Mouse (Mus musculus) T-helper 1 cell (primary cell): Measurements from ENCODE around the gene Six6.

ENCODE experiments used
- in situ Hi-C: fragments of 300-600 bp; cut with MboI, MseI; formaldehyde crosslinking; loops from one replicate; pipeline ENCODE4 v1.15.1; 2025; ENCODE audit warnings: high pct_unique_total_duplicates

Six6 gene

DNA sequence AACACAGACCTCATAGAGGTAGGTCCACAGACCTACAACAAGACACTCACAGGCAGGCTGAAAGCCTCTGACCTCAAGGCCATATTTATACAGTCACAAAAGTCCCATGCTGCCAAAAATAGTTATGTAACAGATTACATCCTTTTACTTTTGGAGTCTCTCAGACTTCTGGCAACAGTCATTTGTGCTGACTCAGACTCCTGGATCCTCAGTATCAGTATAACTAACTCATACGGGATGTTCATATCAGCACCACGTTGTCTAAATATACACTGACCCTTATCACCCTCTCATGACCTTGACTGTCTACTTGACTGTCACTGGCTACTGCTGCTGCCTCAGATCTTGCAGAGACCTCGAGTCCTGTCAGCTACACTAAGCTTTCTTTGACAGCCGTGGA, 15.2 kb downstream of the Six6 start:
- in situ Hi-C loops = loop anchor here (5.0 kb wide), 1 partner anchor 113 kb away; no protein-coding TSS in a partner anchor

DNA sequence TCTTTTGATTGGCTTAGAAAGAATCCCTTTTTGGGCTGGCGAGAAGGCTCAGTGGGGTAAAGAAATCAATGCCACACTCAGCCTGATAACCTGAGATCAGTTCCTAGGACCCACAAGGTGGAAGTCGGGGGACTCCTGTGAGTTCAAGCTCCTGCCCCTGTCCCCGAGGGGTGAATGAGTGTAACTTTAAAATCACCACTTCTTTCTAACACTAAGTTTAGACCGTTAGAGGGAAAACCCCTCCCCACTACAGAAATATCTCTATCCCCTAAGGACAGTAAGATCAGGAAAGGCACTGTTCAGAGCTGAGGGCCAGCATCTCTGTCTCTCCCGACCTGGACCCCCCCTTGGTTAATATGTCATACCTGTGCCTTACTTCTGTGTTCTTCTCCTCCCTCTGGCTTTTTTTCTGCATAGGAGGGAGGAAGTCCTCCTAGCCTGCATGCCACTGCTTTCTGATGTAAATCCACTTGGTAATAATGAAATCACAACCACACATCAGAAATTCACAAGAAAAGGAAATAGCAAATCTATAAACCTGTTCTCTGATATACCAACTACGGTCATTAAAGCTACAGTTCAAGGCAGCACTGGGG, 18.2 kb downstream of the Six6 start:
- in situ Hi-C loops = loop anchor here (5.0 kb wide), 1 partner anchor 116 kb away; no protein-coding TSS in a partner anchor

DNA sequence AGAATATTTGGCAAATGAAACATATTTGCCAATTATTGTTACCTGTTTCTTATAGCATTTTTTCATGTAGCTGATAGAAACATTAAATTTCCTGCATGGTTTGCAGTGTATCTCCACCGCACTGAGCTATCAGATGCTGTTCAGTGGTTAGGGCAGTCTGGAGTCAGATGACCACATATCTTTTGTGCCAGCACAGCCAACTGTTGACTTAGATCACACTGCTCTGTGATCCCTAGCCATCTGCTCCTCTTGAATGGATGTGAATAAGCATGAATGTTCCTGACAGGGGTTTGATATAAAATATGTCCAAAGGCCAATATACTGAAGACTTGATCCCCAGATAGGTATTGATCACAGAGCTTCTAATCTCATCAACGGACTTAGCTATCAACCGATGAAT, 18.8 kb downstream of the Six6 start:
- in situ Hi-C loops = loop anchor here (5.0 kb wide), 1 partner anchor 116 kb away; no protein-coding TSS in a partner anchor

DNA sequence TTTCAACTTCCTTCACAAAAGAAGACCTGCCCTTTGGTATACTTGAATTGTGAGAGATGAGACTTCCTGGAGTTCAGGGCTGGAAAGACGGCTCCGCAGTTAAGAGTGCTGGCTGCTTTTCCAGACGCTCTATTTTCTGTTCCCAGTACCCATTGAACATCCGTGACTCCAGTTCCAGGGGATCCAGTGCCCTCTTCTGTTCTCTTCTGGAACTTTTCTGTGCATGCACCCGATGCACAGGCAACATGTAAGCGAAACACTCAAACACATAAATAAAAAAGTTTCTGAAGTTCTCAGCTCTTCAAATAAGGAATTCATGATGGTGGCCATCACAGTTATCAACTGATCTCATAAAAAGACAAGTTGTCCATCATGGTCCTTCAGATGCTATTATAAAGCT, 23.1 kb downstream of the Six6 start:
- in situ Hi-C loops = no loop called here

DNA sequence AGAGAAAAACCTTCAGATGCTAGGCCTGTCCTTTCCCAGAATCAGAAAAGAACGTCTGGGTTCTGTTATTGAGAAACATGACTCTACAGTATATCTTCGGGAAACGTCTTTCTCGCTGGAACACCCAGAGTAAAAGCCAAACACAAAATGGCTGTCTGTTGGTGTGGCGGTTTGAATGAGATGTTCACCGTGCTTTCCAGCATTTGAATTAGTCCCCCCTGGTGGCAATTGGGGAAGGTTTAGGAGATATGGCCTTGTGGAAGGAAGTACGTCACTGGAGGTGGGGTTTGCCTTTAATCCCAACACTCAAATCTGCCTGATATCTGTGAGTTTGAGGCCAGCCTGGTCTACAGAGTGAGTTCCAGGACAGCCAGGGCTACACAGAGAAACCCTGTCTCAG, 27.8 kb downstream of the Six6 start:
- in situ Hi-C loops = no loop called here

DNA sequence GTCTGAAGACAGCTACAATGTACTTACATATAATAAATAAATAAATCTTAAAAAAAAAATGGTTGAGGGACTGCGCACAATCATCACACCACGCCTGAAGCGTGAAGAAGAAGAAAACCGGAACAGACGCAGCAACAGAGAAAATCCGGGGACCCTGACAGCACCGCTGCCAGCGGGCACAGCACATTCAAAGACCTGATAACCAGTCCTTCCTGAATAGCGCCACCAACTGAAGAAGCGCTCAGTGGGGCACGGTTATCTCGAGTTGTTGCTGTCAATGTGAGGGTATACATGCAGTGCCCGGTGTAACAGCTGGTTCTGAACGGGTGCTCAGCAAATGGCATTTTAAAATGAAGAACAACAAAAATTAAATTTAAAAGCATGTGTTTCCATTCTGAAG, 30.9 kb downstream of the Six6 start:
- in situ Hi-C loops = no loop called here

DNA sequence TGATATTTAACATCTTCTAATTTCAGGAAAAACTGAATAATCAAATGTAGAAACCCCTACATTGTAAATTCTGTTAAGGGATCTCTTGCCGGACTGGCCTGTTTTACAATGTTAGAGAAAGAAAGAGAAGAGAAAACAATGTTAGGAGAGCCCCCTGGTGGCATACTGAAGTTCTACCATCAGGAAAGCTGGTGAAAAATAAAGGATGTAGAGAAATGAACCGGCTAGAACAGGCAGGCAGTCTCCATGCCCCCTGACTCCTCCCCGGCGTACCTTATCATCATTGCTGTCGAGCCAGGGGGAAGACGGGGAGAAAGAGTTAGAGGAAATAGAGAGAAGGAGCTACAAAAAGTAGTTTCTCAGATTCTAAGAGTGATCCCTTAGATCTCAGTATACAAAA, 33.5 kb downstream of the Six6 start:
- in situ Hi-C loops = no loop called here

DNA sequence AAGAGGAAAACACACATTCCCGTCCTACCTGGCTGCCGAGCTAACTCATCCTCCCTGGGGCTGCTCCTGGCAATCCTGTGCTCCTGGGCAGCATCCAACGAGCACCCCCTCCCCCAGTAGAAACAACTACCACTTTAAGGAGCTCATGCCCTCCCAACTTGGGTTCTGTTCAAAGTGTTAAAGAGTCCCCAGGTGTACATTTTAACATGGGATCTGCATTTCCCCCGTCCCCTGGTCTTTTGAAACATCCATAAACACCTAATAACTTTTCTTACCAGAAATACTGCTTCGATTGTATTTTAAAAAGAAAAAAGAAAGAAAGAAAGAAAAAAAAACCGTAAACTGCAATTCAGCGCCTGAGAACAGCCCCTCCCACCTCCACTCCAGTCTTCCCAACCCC, 36.5 kb downstream of the Six6 start:
- in situ Hi-C loops = no loop called here

DNA sequence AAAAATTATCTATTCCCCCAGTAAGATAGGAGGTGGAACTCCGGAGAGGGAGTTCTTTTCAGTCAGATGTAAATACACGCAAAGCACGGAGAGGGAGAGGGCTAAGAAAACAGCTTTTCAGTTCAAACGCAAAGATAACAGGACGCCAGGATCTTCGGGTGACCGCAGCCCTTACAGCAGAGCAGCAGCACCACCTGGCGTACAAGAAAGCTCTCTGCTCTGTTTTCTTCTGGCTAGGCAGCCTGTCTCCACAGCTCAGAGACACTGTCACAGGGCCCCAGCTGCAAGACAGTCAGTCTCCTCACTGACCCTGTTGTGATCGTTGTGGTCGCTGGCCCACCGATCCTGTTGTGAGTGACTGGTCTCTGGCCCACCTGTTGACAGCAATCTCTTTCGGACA, 37.0 kb downstream of the Six6 start:
- in situ Hi-C loops = no loop called here

DNA sequence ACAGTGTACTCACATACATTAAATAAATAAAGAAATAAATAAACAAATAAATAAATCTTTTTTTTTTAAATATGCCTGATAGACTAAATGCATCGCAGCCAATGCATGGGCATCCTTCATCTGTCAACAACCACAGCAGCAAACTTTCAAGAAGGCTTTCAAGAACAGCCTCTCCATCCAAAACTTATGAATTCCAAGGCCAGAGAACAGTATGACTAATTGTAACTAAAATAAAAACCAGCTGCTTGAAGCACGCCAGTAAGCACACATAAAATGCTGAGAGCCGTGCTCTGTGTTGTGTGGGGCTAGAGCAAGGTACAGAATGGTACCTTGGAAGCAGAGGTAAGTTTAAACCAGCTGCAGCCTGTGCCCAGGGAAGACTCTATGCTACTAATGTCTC, 38.2 kb downstream of the Six6 start:
- in situ Hi-C loops = no loop called here

DNA sequence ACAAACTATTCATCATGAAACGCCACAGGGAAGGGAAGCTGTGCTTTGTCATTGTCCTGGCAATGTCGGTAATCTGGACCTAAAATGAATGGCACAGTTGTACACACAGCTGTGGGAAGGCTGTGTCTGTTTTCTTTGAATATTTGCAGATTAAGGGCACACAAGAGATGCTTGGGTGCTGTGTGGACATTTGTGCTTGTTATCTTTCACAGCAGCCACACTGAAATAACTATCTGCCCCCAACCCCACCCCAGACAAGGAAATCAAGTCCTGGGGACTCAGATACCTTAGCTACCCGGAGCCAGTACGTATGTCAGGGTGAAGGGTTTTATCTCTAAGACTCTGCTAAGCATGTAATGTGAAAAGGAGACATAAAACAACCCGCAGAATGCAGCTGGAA, 39.5 kb downstream of the Six6 start:
- in situ Hi-C loops = no loop called here

DNA sequence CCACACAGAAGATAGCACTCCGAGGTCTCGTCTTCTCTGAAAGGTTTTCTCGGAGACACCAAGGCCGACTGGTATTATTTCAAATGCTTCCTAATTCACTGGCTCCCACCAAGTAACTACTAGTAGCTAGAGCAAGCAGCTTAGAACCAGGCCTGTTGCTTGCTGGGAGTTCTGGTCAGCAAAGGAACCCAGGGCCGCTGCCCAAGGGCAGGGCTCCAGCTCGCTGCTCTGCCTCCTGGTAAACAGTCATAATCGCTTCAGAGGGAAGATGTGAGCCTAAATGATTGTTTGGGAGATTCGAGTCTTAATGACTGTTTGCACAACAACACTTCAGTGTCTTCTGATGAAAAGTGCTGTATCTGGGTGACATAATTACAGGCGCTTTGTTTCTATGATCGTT, 42.9 kb downstream of the Six6 start:
- in situ Hi-C loops = no loop called here

DNA sequence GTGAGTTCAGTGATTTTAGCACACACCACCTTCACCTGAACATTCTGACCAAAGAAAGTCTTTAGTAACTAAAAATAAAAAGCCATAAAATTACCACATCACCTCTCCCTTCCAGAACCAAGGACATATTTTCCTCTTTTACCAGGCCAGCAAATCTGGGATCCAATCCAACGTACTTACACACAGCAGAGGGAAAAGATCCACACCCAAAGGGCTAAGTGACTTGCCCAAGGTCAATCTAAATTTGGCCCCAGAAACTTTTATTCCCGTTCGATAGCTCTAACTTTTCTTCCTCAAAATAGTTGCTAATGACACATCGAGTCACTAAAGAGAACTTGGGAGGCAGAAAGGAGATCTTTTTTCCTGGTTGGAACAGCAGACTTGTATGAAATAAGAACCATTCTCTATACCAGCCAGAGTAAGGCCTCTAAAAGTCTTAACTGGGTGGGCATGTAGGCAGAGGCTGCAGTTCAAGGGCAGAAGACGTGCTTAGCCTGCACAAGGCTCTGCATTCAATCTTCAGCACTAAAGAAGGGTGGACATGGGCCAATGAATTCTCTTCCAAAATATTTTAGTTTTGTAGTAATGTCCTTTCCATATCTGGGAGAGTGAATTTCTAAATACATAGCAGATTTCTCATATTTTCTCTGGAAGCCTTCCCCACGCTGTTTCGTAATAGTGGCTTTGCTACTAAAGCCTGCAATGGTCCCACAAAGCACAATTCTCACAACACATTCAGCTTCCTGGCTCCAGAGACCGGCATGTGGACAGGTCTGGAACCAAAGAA, 43.6 kb downstream of the Six6 start:
- in situ Hi-C loops = no loop called here
